Mouse (Mus musculus) Patski (cell line): Measurements from ENCODE around the gene Obscn. TPM values are rescaled to one million over a fixed set of nuclear protein-coding genes. Genes with fewer than 3 reads are reported as not detected.

Source experiments
- ATAC-seq: fragments of 100-300 bp; one replicate; pipeline ENCODE4 v1.8.0; 2021
- CTCF ChIA-PET: fragments of 350-600 bp; sonication (Branson Sonifier 250); formaldehyde crosslinking; loops from one replicate; lab custom pipeline; 2022; ENCODE audit warnings: inconsistent platforms; lab: Charles Lee
- POLR2A ChIA-PET: fragments of 350-600 bp; sonication (Branson Sonifier 250); formaldehyde crosslinking; loops from one replicate; lab custom pipeline; 2022; ENCODE audit warnings: antibody characterized with exemption, inconsistent platforms; lab: Charles Lee
- DNase-seq: peaks from one replicate; pipeline ENCODE4 v3.0.0-alpha.2; 2011; ENCODE audit warnings: low read depth, low spot score
- H3K27me3 ChIP-seq: fragments of 371-371 bp; one replicate; pipeline ENCODE4 v1.5.1; 2021
- CTCF ChIP-seq: fragments of 100-300 bp; IDR thresholded peaks from one replicate; pipeline ENCODE4 v1.5.1; 2021
- in situ Hi-C: fragments of 300-500 bp; cut with MboI; formaldehyde crosslinking; loops from 3 replicates; pipeline ENCODE4 v1.11.1; 2018; ENCODE audit warnings: low pct_unique_long_range_greater_than_20kb, mixed read lengths
- polyA plus RNA-seq: library from polyadenylated mRNA; unstranded; gene quantifications from one replicate; pipeline ENCODE4 v1.2.3, GENCODE M21; 2021

Gene Obscn
- polyA plus RNA-seq, 1 experiment from 2014 or later = 0.06 TPM

DNA sequence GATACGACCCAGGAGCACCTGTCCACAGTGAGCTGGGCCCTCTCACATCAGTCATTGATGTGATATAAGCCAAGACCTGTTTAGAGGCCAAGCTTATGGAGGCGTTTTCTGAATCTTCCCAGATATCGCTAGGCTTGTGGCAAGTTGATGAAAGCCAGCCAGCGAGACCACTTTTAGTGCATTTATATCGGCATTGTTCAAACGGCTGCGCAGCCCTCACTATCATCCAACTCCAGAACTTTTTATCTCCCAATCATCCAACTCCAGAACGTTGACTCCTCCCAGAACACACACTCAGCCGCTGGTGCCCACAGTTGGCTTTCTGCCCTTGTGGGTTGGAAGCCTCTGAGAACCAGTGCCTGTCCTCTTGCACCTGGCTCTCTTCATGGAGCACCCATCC lies 28.2 kb upstream of the Obscn start:
- H3K27me3 ChIP-seq = no peaks in the 10 kb centered on the region
- ChIA-PET POLR2A (interaction anchor here (0.7 kb wide), 1 partner anchor 85 kb away, joined by 3 read pairs; no protein-coding TSS in a partner anchor), CTCF (interaction anchor here (1.5 to 2.1 kb wide), 2 partner anchors 18 to 66 kb away, joined by 4 to 5 read pairs; no protein-coding TSS in a partner anchor)
- ATAC-seq (no peak), DNase-seq (no peak)
- in situ Hi-C loops = no loop called here
- no peak for TF ChIP-seq CTCF

DNA sequence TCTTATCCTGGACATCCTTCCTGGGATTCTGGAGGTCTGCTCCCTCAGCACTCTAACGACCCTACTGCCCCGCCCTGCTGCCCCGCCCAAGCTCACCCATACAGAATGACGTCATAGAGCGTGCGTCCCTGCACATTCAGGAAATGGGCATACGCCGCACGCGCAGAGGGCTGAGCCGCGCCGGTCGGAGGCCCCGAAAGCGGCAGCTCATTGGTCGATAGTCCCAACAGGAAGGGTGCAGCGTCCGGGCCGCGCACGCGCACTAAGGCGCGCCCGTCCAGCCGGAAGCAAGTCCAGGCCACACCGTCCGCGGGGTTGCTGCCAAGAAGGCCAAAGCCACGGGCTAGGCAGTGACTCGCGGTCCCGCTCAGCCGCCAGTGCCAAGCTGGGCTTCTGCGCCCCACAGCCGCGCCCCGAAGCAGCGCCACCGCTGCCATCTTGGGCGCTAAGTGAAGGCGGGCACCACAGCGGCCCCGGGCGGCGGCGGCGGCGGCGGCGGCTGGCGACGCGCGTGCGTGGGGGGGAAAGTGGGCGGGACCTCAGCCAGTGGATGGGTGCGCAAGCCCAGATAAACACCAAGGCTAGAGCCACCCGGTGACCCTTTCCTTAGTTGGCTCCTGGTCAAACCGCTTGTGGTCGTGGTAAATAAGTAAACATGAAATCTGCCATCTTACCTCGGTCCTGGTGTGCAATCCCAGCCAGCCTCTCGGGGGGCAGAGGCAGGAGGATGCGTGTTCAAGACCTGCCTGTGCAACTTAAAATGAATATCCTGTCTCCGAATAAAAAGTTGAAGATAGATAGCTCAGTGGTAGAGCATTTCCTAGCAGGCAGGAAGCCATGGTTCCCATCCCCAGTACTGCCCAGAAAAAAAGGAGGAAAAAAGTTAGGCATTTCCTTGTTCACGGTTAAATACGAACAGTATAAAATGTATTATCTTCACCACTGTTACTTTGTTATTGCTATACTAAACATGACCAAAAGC lies 27.3 kb upstream of the Obscn start, which contains the start of gene Iba57:
Gene Iba57, minus strand, starts transcription at position 485 of the 982 bp plus-strand sequence.
- peak; percentile 86 for DNase-seq
- CTCF ChIA-PET = interaction anchor here (0.8 to 2.1 kb wide), 3 partner anchors 19 to 65 kb away, joined by 3 to 5 read pairs (median 4); no protein-coding TSS in a partner anchor
- POLR2A ChIA-PET = interaction anchor here (0.6 to 1.6 kb wide), 4 partner anchors 10 to 299 kb away, joined by 3 to 5 read pairs (median 3); no protein-coding TSS in a partner anchor
- in situ Hi-C loops = no loop called here
- H3K27me3 ChIP-seq = no peaks in the 10 kb centered on the region
- TF ChIP-seq CTCF = no peak
- peak; percentile 92 for ATAC-seq

GRCm38 (mm10) chr11:59162443-59163254 lies 26.4 kb upstream of the Obscn start:
- TF ChIP-seq CTCF = no peak
- ChIA-PET CTCF (interaction anchor here (0.8 to 2.1 kb wide), 2 partner anchors 20 to 63 kb away, joined by 3 to 5 read pairs; no protein-coding TSS in a partner anchor), POLR2A (interaction anchor here (0.7 to 1.6 kb wide), 3 partner anchors 10 to 12 kb away, joined by 3 to 5 read pairs (median 3); no protein-coding TSS in a partner anchor)
- DNase-seq (no peak), ATAC-seq (no peak)
- H3K27me3 ChIP-seq = no peaks in the 10 kb centered on the region
- in situ Hi-C loops = no loop called here

GRCm38 (mm10) chr11:59161398-59161797 lies 25.2 kb upstream of the Obscn start:
- ChIA-PET CTCF (no interaction called here), POLR2A (interaction anchor here (1.2 kb wide), 1 partner anchor 27 kb away, joined by 3 read pairs; no protein-coding TSS in a partner anchor)
- DNase-seq = no peak
- TF ChIP-seq CTCF = no peak
- no peaks in the 10 kb centered on the region for H3K27me3 ChIP-seq
- in situ Hi-C loops = no loop called here
- no peak for ATAC-seq

DNA sequence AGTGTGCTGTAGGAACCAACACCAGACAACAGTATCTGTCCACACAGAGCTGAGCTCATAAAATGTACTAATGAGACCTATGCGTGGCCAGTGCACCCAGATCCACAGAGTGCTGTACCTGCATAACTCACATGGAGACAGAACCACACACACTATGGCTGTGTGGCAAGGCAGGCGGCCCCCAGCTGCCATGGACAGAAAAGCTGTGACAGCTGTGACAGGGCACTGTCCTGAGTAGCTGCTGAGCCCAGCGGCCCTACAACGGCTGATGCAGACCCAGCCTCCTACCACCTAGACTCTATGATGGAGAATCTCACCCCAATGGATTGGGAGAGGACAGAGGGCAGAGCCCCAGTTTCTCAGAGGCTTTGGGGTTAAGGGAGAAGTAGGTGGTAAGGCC lies 23.4 kb upstream of the Obscn start:
- H3K27me3 ChIP-seq = no peaks in the 10 kb centered on the region
- ChIA-PET POLR2A (no interaction called here), CTCF (interaction anchor here (0.6 kb wide), 1 partner anchor 13 kb away, joined by 3 read pairs; no protein-coding TSS in a partner anchor)
- no peak for ATAC-seq
- in situ Hi-C loops = no loop called here
- TF ChIP-seq CTCF = no peak
- DNase-seq = no peak

- CTCF ChIA-PET = no interaction called here
- in situ Hi-C loops = no loop called here
- no peaks in the 10 kb centered on the region for H3K27me3 ChIP-seq
- no peak for TF ChIP-seq CTCF
- ATAC-seq = no peak
- no peak for DNase-seq
- POLR2A ChIA-PET = no interaction called here
These were observed 22.9 kb upstream of the Obscn start for GRCm38 (mm10) chr11:59159099-59159498.

DNA sequence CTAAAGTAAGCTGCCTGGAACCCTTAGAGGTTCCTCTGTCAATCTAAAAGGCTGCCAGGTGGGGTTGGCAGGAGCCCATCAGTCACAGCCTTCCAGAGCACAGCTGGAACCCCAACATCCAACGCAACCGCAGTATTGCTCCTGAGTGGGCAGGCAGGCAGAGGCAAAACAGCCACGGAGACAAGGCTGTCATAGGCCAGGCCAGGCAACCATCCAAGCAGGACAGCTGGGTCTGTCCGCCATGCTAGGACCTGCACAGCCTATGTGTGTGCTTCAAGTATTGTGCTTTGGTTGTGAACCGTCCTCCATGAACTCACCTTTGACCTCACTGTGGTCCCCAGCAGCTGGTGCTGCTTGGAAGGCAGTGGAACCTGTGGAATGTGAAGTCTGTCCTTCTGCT lies 19.7 kb upstream of the Obscn start:
- ATAC-seq (no peak), DNase-seq (no peak)
- no peaks in the 10 kb centered on the region for H3K27me3 ChIP-seq
- in situ Hi-C loops = no loop called here
- TF ChIP-seq CTCF = no peak
- CTCF ChIA-PET = no interaction called here
- POLR2A ChIA-PET = no interaction called here

- TF ChIP-seq CTCF = no peak
- ATAC-seq (no peak), DNase-seq (no peak)
- in situ Hi-C loops = no loop called here
- POLR2A ChIA-PET = no interaction called here
- H3K27me3 ChIP-seq = peaks cover under 1% of the 10 kb centered on the region
- CTCF ChIA-PET = no interaction called here
These were observed 18.0 kb upstream of the Obscn start for GRCm38 (mm10) chr11:59154220-59154619.

- ChIA-PET POLR2A (interaction anchor here (0.7 to 1.2 kb wide), 2 partner anchors 11 to 1751 kb away, joined by 3 read pairs; no protein-coding TSS in a partner anchor), CTCF (interaction anchor here (1.0 to 2.3 kb wide), 4 partner anchors 11 to 53 kb away, joined by 3 to 6 read pairs (median 5); partner anchors contain the start of gene Gjc2)
- TF ChIP-seq CTCF = no peak
- in situ Hi-C loops = no loop called here
- no peak for DNase-seq
- peaks cover 5% of the 10 kb centered on the region for H3K27me3 ChIP-seq
- ATAC-seq = no peak
These were observed 15.5 kb upstream of the Obscn start for GRCm38 (mm10) chr11:59151729-59152128.

DNA sequence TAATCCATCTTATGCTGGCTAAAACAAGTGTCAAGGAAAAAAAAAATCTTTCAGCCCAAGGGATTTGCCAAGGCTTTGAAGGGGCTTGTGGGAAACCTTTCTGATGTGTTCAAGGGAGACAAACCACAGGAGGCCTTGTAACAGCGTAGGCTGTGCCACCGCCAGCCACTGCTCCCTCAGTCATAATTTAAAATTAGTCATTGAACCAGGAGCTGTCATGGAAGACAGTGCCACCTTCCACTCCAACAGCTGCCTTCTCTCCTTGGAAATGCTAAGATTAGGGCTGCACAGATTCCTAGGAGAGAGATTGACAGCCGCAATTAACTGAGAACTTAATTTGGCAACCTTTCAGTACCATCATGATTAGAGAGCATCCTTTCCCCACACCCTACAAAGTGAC lies 13.1 kb upstream of the Obscn start:
- ATAC-seq (no peak), DNase-seq (no peak)
- peaks cover 5% of the 10 kb centered on the region for H3K27me3 ChIP-seq
- ChIA-PET CTCF (no interaction called here), POLR2A (no interaction called here)
- in situ Hi-C loops = no loop called here
- TF ChIP-seq CTCF = no peak
